Mouse (Mus musculus) common myeloid progenitor, adult 5-6 weeks (primary cell): ENCODE data around the gene Tshz3. TPM values are rescaled to one million over a fixed set of nuclear protein-coding genes. Genes with fewer than 3 reads are reported as not detected.

Experiments used
- ATAC-seq: replicated peaks from 2 replicates; pipeline ENCODE4 v1.8.0; 2016; ENCODE audit warnings: low read depth, mild to moderate bottlenecking, moderate TSS enrichment, inconsistent platforms; ENCODE audit not compliant: poor library complexity, severe bottlenecking
- total RNA-seq: library from RNA; stranded (forward); fragments of 200-1000, 187-1606 nt; gene quantifications from 2 replicates; pipeline ENCODE4 v1.2.3, GENCODE M21; 2017

The Tshz3 gene
- 0.14 and 0.58 TPM in 2 replicates for total RNA-seq

GRCm38 (mm10) chr7:36697856-36698588, at the start of gene Tshz3:
TSS of gene Tshz3 (plus strand) at chr7:36698118.
- peak; percentile 26; the same call in 1 of the 2 replicates for ATAC-seq

GRCm38 (mm10) chr7:36655931-36656330, 42.0 kb upstream of the Tshz3 start:
- no peak for ATAC-seq

- no peak for ATAC-seq
These were observed 41.5 kb upstream of the Tshz3 start for GRCm38 (mm10) chr7:36656401-36656800.

- ATAC-seq: no peak
These were observed 39.6 kb upstream of the Tshz3 start for GRCm38 (mm10) chr7:36658331-36658730.

- ATAC-seq: no peak
These were observed 38.7 kb upstream of the Tshz3 start for GRCm38 (mm10) chr7:36659265-36659664.

GRCm38 (mm10) chr7:36660654-36661053, 37.3 kb upstream of the Tshz3 start:
- no peak for ATAC-seq

GRCm38 (mm10) chr7:36663431-36663830, 34.5 kb upstream of the Tshz3 start:
- no peak for ATAC-seq

- ATAC-seq: no peak
These were observed 30.2 kb upstream of the Tshz3 start for GRCm38 (mm10) chr7:36667767-36668166.

GRCm38 (mm10) chr7:36678031-36678430, 19.9 kb upstream of the Tshz3 start:
- no peak for ATAC-seq

- no peak for ATAC-seq
These were observed 19.4 kb upstream of the Tshz3 start for GRCm38 (mm10) chr7:36678510-36678909.

GRCm38 (mm10) chr7:36679031-36679618, 18.8 kb upstream of the Tshz3 start:
- ATAC-seq: peak; percentile 52

- ATAC-seq: peak; percentile 83
These were observed 18.0 kb upstream of the Tshz3 start for GRCm38 (mm10) chr7:36679866-36680458.

- ATAC-seq: no peak
These were observed 10.4 kb upstream of the Tshz3 start for GRCm38 (mm10) chr7:36687508-36687907.

GRCm38 (mm10) chr7:36689049-36689793, 8.7 kb upstream of the Tshz3 start:
- no peak for ATAC-seq

- peak; percentile 55 for ATAC-seq
These were observed 7.4 kb upstream of the Tshz3 start for GRCm38 (mm10) chr7:36690551-36690950.

GRCm38 (mm10) chr7:36691617-36692016, 6.3 kb upstream of the Tshz3 start:
- ATAC-seq: no peak

- no peak for ATAC-seq
These were observed 5.5 kb upstream of the Tshz3 start for GRCm38 (mm10) chr7:36692381-36692780.

- no peak for ATAC-seq
These were observed 4.8 kb upstream of the Tshz3 start for GRCm38 (mm10) chr7:36693081-36693480.

GRCm38 (mm10) chr7:36694642-36695191, 3.2 kb upstream of the Tshz3 start:
- ATAC-seq: no peak

GRCm38 (mm10) chr7:36695276-36695675, 2.6 kb upstream of the Tshz3 start:
- no peak for ATAC-seq
